Mouse (Mus musculus) large intestine, adult 2 months (tissue): ENCODE results near the gene Mybbp1a. TPM values are rescaled to one million over a fixed set of nuclear protein-coding genes. Genes with fewer than 3 reads are reported as not detected.
A peak's percentile ranks its signal among the peaks of the same experiment; 100 is the strongest.
"Not testable (repeated sequence)": the region's sequence is repeated elsewhere in the genome, so short reads cannot be mapped to it uniquely, and the experiment has no call there.

Experiments used
- DNase-seq: peaks from one replicate; pipeline ENCODE4 v3.0.0-alpha.2; 2012; ENCODE audit warnings: low read depth, low spot score
- WGBS: fragments of 180-500 bp; shearing (Covaris S2); methylation state at CpG from one replicate; pipeline ENCODE4 v1.1.7; 2018; 5-methylcytosine and 5-hydroxymethylcytosine counted together
- polyA plus RNA-seq: library from polyadenylated mRNA; depleted of rRNA; stranded (reverse); fragments of >200 nt; gene quantifications from 2 replicates; pipeline ENCODE4 v1.2.3, GENCODE M21; 2012

Mybbp1a gene
- polyA plus RNA-seq, 1 experiment = 34.1 TPM

DNA sequence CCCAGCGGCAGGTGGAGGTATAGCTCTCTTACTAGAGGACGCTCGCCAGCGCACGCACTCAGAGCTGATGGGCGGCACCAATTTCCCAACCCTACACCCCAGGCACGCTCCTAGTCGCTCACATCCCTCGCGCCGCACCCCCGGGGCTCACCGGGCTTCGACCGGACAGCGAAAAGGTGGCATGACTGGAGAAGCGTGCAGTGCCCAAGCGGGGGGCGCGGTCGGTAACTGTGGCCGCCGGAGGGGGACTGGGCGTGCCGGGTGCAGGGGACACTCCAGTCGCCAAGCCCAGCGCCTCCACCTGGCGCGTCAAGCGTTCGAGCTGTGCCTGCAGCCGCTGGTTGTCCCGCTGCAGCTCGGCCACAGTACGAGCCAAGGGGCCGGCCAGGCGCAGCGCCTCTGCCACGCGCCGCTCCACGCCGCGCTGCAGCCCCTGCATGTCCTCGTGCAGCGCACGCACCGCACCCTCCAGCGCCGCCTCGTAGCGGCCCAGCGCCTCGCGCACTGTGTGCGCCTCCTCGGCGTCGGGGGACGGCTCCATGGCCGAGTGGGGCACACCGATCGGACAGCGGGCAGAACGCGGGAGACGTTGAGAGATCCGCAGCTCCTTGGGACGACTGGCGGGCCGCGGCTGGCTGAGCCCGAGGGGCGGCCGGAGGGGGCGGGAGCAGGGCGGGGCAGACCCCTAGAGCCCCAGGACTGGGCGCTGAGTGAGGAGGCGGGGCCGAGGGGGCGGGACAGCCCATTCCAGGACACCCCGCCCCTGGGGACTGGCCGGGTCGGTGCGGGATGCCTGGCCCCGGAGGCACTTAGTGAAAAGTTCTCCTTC lies 29.8 kb upstream of the Mybbp1a start, which contains the start of gene Smtnl2:
Gene Smtnl2 (minus strand): TSS at position 621 of the 829 bp plus-strand sequence.
- peak; percentile 33 for DNase-seq
- WGBS = under 1% methylated on average over 81 of the region's 86 CpGs

DNA sequence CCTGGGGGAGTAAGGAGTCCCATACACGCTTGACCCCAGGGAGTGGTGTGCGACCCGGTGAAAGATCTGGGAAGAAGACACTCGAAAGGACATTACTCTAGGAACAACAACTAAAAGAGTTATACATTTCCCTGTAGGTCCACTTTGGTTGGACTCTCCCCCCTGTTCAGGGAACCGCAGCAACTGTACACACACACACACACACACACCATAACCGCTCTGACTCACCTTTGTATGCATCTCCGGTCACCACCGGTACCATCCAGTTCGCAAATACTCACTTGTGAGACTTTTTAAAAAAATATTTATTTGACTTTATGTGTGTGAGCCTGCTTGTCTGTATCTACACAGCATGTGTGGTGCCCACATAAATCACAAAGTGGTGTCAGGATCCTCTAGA lies 29.2 kb upstream of the Mybbp1a start:
- DNase-seq = no peak
- WGBS = 17% methylated on average over 9 of the region's 9 CpGs

- 69% methylated on average over 7 of the region's 7 CpGs for WGBS
- DNase-seq = no peak
Observed at GRCm38 (mm10) chr11:72413016-72413415, 28.1 kb upstream of the Mybbp1a start.

DNA sequence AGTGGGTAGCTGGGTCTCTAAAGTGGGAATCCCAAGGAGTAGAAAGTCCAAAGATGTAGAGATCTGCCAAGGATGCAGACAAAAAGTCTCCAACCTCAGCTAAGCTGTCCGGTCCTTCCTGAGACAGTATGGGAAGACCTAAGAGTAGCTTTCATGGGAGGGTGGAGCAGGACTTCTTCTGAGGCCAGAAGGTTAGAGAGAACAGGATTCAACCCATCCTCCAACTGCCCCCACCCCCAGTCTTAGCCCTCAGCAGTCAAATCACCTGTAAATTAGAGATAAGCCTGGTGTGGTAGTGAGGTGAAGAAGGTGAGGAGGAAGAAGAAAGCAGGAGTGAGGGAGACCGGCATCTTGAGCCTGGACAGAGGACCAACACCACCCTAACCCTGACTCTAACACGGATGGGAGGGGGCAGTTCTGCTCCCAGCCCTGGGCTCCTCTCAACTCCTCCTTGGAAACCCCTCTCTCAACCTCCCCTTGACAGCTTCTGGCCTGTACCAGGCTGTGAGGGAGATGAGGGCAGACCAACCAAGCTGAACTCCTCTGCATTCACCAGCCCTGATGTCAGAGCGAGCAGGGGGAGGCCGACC lies 27.5 kb upstream of the Mybbp1a start:
- WGBS = 74% methylated on average over 5 of the region's 5 CpGs
- no peak for DNase-seq

DNA sequence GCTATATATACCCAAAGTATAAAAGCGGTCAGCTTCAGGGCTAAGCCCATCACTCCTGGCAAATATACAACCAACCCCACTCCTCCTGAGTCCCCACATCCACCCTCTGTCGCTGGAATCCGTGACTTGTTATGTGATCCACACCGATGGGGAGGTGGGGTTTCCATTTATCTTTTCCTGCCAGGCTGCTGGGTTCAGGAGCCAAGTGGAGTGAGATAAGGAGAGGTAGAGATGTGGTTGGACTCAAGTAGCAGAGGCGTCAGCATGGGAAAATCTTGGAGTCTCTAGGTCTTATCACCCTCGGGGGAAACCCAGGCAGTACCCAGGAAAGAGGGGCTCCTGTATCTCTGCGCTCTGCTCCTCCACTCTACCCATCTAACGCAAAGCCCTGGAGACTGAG lies 26.0 kb upstream of the Mybbp1a start:
- no peak for DNase-seq
- WGBS = 84% methylated on average over 8 of the region's 8 CpGs

DNA sequence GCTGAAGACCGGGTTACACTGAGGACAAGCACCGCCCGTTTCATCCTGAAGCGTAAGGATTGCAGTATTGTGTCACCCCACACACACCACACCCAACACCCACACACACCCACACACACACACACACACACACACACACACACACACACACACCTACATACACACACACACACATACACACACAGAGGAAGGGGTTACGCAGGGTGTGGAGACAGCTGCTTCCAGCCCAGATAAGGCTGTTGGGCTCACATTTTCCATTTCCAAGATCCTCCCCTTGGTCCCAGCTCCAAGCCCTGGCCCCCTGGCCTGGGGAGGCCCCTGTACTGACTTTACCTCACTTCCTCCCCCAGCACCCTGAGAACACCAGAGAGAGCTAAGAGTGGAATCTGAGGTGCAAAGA lies 24.5 kb upstream of the Mybbp1a start:
- WGBS = 80% methylated on average over 5 of the region's 5 CpGs
- DNase-seq = no peak

DNA sequence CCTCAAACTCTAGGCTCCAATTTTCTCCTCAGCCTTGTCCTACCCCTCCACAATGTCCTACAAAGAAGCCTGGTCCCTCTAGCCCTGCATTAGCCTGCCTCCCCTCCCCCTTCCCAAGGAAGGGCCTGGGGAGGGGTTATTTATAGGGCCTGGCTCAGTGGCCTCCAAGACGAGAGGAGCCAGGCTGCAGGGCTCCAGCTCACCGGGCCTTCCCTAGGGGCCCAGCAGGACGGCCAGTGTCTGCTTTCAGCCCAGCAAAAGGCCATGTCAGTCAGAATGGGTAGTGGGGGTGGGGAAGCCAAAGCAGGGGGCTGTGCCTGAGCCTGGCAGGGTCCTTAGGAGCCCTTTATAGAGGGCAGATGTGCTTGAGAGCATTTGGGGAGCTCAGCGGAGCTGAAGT lies 23.8 kb upstream of the Mybbp1a start:
- 59% methylated on average over 4 of the region's 4 CpGs for WGBS
- DNase-seq = no peak

- DNase-seq = no peak
- 70% methylated on average over 8 of the region's 8 CpGs for WGBS
Observed at GRCm38 (mm10) chr11:72418227-72418626, 22.9 kb upstream of the Mybbp1a start.

DNA sequence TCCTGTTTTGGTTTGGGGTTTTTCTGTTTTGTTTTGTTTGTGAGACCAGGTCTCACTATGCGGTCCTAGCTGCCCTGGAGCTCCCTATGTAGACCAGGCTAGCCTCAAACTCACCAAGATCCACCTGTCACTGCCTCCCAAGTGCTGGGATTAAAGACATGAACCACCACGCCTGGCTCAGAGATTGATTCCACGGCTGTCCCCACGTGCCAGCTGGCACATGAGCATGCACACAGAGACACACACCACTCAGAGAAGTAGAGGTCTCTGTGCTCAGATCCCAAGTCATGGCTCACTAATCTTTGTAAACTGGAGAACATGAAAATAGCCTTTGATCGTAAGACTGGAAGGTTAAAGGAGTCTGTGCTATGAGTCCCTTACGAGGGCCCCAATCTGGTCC lies 22.1 kb upstream of the Mybbp1a start:
- no peak for DNase-seq
- 81% methylated on average over 6 of the region's 6 CpGs for WGBS

DNA sequence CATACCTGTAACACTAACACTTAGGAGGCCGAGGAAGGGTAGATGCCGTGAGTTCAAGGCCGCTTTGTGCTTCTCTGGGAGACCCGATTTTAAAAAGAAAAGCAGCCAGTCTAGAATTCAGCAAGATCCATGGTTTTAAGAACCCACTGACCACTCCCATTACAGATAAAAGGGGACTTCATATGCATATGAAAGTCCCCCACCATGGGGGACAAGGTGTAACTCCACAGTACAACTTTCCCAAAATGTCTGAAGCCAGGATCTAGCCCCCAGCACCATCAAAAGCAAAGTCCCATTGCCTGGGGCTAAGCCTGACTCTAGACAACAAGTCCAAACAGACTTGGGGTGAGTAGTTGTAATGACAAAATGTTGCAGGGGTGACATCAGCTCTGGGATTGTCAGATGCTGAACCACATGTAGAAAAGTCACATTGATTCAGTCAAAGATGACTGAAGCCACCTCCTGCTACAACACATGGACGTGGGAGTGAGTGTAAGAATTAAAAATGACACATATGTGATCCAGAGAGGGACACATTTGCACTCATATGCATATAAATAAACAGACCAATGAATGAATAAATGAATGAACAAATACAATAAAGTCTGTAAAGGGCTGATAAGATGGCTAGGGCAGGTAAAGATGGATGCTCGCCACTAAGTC lies 20.6 kb upstream of the Mybbp1a start:
- 86% methylated on average over 6 of the region's 6 CpGs for WGBS
- DNase-seq = no peak

DNA sequence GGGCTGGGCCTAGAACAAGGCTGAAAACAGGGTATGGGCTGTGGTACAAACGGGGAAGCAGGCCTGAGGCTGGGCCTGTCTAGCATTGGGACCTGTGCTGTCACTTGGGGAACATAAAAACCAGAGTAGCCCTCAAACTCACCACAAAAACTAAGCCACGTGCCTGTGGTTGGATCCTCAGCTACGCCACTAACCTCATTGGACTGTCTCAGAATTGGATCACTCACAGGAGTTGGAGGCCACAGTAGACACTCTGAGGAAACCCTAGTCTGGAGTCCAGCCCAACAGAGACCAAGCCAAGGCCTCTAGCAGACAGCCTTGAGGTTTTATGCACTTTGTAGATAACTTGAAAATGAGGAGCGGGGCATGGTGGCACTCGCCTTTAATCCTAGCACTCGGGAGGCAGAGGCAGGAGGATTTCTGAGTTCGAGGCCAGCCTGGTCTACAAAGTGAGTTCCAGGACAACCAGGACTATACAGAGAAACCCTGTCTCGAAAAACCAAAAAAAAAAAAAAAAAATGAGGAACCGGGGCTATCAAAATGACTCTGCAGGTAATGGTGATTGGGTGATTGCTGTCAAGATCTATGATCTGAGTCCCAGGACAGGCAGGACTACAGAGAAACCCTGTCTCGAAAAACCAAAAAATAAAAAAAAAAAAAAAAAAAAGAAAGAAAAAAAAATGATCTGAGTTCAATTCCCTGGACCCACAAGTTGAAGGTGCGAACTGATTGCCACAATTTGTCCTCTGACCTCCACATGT lies 19.5 kb upstream of the Mybbp1a start:
- no peak for DNase-seq
- WGBS = 87% methylated on average over 11 of the region's 11 CpGs

DNA sequence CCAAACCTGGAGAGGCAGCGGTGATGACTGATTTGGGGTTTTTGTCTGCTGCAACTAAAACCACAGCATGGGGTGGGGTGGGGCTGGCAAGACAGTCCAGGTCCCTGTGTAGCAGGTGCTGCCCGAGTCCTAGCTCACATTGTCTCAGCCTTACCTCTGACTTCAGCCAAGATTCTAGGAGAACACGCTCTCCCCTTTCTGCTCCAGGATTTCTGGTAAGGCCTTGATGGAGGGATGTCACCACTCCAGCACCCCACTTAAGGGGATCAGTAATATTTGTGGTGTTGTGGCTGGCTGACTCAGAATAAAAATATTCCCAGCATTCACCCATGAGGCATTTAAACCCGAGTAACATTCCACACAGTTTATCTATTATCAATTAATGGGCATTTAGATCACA lies 17.5 kb upstream of the Mybbp1a start:
- no peak for DNase-seq
- WGBS = 62% methylated on average over 4 of the region's 4 CpGs

- no peak for DNase-seq
Observed at GRCm38 (mm10) chr11:72425201-72425600, 16.0 kb upstream of the Mybbp1a start.

DNA sequence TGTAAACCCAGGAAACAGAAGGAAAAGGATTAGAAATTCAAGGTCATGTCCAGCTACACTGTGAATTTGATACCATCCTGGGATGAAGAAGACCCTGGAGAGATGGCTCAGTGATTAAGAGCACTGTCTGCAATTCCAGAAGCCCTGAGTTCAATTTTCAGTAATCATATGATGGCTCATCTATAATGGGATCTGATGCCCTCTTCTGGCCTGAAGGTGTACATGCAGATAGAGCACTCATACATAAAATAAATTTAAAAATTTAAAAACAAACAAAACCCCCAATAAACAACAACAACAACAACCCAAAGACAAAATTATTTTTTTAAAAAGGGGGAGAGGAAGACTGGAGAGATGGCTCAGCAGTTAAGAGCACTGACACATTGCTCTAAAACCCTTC lies 14.3 kb upstream of the Mybbp1a start:
- DNase-seq = no peak

- no peak for DNase-seq
Observed at GRCm38 (mm10) chr11:72428694-72429093, 12.5 kb upstream of the Mybbp1a start.

GRCm38 (mm10) chr11:72429288-72429690 lies 11.9 kb upstream of the Mybbp1a start:
- DNase-seq = no peak

More at GRCm38 (mm10) chr11:72428694-72429093, 12.5 kb upstream of the Mybbp1a start:
- WGBS = 1% methylated on average over 5 of the region's 5 CpGs

DNA sequence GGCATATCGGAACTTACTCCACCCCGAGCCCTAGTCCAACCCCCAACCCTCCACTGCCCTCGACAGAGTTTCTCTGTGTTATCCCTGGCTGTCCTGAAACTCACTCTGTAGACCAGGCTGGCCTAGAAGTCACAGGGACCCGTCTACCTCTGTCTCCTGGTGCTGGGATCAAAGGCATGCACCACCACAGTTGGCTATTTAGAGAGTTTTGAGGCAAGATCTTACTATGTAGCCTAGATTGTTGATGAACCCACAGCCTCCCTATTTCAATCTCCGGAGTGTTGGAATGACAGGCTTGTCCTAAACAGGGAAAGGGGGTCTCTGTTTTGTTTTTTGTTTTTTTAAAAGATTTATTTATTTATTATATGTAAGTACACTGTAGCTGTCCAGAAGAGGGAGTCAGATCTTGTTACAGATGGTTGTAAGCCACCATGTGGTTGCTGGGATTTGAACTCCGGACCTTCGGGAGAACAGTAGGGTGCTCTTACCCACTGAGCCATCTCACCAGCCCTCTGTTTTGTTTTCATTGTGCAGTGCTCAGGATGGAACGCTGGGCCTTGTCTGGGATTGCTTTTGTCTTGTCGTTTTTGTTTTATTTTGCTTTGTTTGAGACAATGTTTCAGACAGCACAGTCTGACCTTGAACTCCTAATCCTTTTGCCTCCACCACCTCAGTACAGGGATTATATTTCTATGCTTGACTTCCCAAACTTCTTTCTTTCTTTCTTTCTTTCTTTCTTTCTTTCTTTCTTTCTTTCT lies 10.7 kb upstream of the Mybbp1a start:
- WGBS = 75% methylated on average over 9 of the region's 9 CpGs
- not testable (repeated sequence) for DNase-seq

More at GRCm38 (mm10) chr11:72429288-72429690, 11.9 kb upstream of the Mybbp1a start:
- WGBS = 47% methylated on average over 7 of the region's 7 CpGs

DNA sequence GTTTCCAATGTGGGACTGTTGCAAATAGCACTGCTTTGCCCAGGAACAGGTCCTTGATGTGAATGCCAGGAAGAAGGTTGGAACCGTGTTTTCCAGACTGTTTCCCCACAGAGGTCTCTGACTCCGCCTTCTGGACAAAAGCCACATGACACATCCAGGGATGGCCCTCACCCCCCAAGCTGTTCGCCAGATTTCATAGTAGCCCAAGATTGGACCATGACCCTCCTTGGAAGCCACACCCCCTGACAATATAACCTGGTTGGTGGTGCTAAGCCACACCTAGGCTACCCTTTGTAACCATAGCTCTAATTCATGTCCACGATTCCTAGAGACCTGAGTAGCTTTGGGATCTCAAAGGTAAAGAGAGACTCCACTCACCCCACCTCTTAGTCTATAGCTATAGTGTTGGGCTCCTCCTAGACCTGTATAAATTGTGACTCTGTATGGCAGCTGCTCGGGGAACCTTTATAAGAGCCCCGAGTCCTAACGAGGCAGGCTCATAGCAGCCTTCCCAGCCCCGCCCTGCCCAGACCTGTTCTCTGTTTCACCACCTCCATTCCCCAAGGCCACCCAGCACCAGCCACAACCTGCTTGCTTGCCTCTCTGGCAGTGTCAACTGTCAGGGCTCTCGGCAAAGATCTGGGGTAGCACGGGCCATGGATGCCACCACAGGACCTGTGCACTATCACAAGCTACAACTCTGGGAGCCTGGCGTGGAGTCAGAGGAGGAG lies 6.0 kb upstream of the Mybbp1a start, which contains the start of gene Ggt6:
Gene Ggt6 (plus strand): TSS at position 564 of the 731 bp plus-strand sequence.
- DNase-seq = peak; percentile 91
- WGBS = 28% methylated on average over 11 of the region's 11 CpGs

DNA sequence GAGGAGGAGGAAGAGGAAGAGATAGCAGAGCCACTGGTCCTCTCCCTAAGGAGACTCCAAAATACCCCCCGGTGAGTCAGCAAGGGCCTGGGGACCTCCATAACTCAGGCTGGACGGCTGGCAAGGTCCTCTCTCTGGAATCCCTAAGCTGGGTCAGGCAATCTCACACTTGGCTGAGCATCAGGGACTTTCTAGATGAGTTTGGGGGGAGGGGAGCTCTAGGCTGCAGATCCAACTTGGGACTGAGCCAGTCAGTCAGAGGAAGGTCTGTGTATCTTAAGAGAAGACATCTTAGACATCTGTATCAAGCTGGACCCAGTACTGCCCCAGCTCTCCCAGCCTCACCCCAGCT lies 5.5 kb upstream of the Mybbp1a start:
- no peak for DNase-seq
- WGBS = 10% methylated on average over 2 of the region's 2 CpGs
